Mouse (Mus musculus): ENCODE data around the gene Kcnh2.

- TF ChIP-seq CTCF (IDR thresholded peaks at IDR 0.05) (no peak), EP300 (IDR thresholded peaks at IDR 0.05) (peak; percentile 41; the same call in 1 of the 2 replicates)
These were observed 13.1 kb upstream of the Kcnh2 start, which contains the start of gene Nos3 for GRCm38 (mm10) chr5:24364508-24364907.

Measured in lung, postnatal 0 days (tissue).